Mouse (Mus musculus): ENCODE data around the gene Nme7. TPM values are rescaled to one million over a fixed set of nuclear protein-coding genes. Genes with fewer than 3 reads are reported as not detected.

Nme7 gene
- polyA plus RNA-seq, 1 experiment from 2014 or later, result 32.9 TPM

DNA sequence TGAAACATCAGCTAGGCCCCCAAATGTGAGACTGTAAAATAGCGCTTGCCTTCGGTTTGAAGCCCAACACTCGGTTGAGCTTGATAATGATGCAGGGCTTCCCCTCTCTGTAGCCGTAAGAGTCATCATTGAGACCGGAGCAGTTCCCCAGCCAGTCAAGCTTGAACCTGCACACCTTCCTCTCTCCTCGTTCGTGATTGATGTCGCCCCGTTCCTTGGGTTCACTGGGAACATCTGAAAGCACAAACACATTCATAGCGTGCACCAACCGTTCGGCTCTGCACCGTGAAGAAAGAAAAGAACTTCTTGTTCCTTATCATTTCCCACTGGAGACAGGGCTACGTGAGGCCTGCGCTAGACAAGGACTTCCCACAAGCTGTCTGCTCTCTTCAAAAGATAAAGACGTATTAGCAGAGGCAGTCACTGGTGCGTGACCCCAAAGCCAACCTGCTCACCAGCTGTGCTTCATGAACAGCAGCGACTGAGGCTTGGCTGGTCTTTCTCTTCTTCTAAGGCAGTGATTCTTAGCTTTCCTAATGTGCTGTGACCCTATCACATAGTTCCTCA is 137.6 kb downstream of the Nme7 start:
- H3K9ac ChIP-seq, result no peak overlapping the region
- H3K27ac ChIP-seq (replicated peaks), result no peak overlapping the region
- no peaks in the 10 kb centered on the region for H3K9me3 ChIP-seq
- no peaks in the 10 kb centered on the region for H3K27me3 ChIP-seq
- no peak for ATAC-seq (ENCODE audit: low FRiP score, low read depth)
- H3K4me1 ChIP-seq (replicated peaks), result no peaks in the 10 kb centered on the region
- no peak overlapping the region for H3K4me3 ChIP-seq
- H3K4me2 ChIP-seq, result no peak overlapping the region
- WGBS, result 60% methylated on average over 18 of the region's 18 CpGs
- peaks cover 75% of the 10 kb centered on the region for H3K36me3 ChIP-seq

DNA sequence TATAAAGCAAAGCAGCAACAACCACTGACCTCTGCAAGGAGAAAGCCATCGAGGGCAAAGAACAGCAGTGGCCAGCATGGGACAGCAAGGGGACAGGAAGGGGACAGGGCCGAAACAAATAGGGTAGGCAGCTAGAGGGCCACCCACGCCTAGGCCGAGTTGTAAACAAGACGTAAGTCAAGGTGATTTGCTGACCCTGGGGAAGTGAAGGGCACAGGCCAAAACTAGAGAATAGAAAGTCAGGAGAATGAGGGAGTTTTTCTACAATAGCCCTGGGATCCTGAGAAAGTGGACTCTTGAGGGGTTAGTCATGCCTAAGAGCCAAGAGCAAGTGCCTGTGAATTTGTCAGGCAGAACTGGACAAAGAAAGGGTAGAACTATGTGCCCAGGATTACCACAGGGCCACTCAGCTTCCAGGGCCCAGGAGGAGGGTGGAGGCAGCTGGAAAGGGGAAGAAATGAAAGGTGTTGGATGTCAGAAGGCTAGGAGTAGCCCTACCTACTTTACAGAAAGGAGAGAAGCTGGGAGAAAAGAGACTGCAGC is 141.8 kb downstream of the Nme7 start:
- Histone ChIP-seq H3K27me3 (no peaks in the 10 kb centered on the region), H3K36me3 (peaks cover 54% of the 10 kb centered on the region), H3K27ac (replicated peaks) (no peak overlapping the region), H3K4me1 (replicated peaks) (no peaks in the 10 kb centered on the region), H3K9ac (no peak overlapping the region), H3K4me2 (no peak overlapping the region), H3K4me3 (no peak overlapping the region), H3K9me3 (no peaks in the 10 kb centered on the region)
- ATAC-seq (ENCODE audit: low FRiP score, low read depth), result no peak
- WGBS, result 81% methylated on average over 5 of the region's 5 CpGs

DNA sequence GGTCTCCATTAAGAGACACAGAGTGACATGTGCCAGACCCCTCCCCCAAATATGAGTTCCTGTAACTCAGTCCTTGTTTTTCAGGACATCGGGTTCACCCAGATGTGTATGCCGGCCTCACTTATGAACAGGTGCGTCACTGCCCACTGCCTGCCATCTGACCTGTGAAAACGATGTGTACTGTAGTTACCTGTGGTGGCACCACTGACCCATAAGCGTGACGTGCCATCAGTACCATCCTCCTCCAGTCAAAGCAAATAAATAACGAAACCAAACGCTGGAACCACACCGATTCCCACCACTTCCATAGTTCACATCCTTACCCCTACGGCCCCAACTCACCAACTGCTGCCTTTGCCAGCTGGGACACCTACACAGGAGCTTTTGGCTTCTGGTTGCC is 142.6 kb downstream of the Nme7 start:
- 95% methylated on average over 10 of the region's 10 CpGs for WGBS
- peaks cover 54% of the 10 kb centered on the region for H3K36me3 ChIP-seq
- no peaks in the 10 kb centered on the region for H3K9me3 ChIP-seq
- no peak overlapping the region for H3K27ac ChIP-seq (replicated peaks)
- no peaks in the 10 kb centered on the region for H3K27me3 ChIP-seq
- H3K4me2 ChIP-seq, result no peak overlapping the region
- no peak overlapping the region for H3K4me3 ChIP-seq
- H3K9ac ChIP-seq, result no peak overlapping the region
- no peaks in the 10 kb centered on the region for H3K4me1 ChIP-seq (replicated peaks)
- no peak for ATAC-seq (ENCODE audit: low FRiP score, low read depth)

DNA sequence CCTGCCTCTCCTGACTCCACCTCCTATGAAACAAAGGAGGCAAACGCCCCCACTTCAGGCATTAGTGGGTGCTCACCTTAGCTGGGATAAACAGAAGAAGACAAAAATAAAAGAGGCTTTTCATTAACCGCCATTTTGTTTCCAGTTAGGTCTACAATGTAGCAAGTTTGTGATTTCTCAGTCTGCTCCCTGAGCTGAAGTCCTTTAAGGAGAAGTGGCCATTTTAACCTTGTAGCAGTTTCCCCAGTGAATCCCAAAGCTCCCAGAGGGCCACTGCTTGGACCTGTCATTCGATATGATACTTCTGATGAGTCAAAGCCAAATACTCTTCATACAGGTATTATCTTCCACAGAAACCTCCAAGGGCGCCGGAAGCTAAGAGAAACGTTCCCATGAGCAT is 143.6 kb downstream of the Nme7 start:
- Histone ChIP-seq H3K36me3 (peaks cover 55% of the 10 kb centered on the region), H3K4me1 (replicated peaks) (no peaks in the 10 kb centered on the region), H3K4me3 (no peak overlapping the region), H3K9ac (no peak overlapping the region), H3K27ac (replicated peaks) (no peak overlapping the region), H3K27me3 (no peaks in the 10 kb centered on the region), H3K9me3 (no peaks in the 10 kb centered on the region), H3K4me2 (no peak overlapping the region)
- no peak for ATAC-seq (ENCODE audit: low FRiP score, low read depth)
- 93% methylated on average over 6 of the region's 6 CpGs for WGBS

DNA sequence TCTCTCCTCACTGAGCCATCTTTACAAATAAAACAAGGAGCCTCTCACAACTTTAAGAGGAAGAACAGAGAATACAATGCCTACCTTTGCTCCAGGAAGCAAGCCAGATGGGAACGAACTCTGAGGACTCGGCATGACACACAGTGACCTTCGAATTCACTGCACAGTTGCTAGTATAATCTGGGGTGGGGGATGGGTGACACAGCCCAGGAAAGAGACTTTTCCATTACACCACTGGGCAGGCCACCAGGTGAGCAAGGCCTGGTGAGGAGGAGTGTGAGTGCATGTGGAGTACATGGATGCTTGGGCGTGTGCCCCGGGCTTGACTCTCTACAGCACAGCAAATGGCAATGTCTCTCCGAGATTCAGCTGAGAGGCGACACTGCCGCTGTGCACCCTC is 145.7 kb downstream of the Nme7 start:
- Histone ChIP-seq H3K4me2 (no peak overlapping the region), H3K27me3 (no peaks in the 10 kb centered on the region), H3K4me1 (replicated peaks) (peaks cover 13% of the 10 kb centered on the region), H3K9ac (no peak overlapping the region), H3K27ac (replicated peaks) (no peak overlapping the region), H3K4me3 (no peak overlapping the region), H3K36me3 (peaks cover 50% of the 10 kb centered on the region), H3K9me3 (no peaks in the 10 kb centered on the region)
- ATAC-seq (ENCODE audit: low FRiP score, low read depth), result no peak
- 93% methylated on average over 8 of the region's 8 CpGs for WGBS

DNA sequence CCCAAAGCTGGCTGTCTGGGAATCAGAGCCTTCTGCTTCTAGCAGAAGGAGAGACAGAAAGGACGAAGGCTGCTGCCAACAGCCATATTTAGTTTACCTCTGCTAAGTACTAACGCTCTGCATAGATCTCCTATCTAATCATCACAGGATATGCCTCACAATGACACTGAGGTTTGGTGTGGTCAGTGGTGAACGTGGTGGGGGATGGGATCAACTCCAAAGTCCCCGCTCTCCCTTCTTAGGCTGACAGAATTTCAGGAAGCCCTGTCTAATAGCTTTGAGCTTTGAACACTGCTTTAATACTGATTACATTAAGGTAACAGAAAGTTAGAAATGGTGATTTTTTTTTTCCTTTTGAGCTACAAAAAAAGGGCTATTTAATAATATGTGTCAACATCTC is 146.3 kb downstream of the Nme7 start:
- no peak overlapping the region for H3K9ac ChIP-seq
- H3K4me2 ChIP-seq, result no peak overlapping the region
- H3K9me3 ChIP-seq, result no peaks in the 10 kb centered on the region
- peaks cover 18% of the 10 kb centered on the region for H3K4me1 ChIP-seq (replicated peaks)
- no peak for ATAC-seq (ENCODE audit: low FRiP score, low read depth)
- H3K27me3 ChIP-seq, result no peaks in the 10 kb centered on the region
- WGBS, result 91% methylated on average over 4 of the region's 4 CpGs
- peaks cover 50% of the 10 kb centered on the region for H3K36me3 ChIP-seq
- H3K27ac ChIP-seq (replicated peaks), result no peak overlapping the region
- H3K4me3 ChIP-seq, result no peak overlapping the region

DNA sequence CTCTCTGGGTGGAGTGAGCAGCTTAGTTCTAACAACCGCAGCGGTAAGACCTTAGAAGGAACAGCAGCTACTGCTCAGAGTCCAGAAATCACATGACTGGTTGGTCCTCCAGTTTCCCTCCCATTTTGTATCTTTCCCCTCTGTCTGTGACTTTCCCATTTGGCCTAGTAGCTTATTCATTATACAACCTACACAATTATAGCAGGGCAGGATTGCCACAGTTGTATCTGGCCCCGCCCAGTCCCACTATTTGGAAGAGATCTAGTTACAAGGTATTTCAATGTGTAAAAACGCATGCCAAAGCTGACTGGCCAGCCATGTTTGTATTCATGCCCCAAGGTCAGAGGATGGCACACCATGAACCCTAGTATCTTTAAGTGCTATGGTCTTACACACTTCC is 146.7 kb downstream of the Nme7 start:
- WGBS, result 94% methylated on average over 4 of the region's 4 CpGs

DNA sequence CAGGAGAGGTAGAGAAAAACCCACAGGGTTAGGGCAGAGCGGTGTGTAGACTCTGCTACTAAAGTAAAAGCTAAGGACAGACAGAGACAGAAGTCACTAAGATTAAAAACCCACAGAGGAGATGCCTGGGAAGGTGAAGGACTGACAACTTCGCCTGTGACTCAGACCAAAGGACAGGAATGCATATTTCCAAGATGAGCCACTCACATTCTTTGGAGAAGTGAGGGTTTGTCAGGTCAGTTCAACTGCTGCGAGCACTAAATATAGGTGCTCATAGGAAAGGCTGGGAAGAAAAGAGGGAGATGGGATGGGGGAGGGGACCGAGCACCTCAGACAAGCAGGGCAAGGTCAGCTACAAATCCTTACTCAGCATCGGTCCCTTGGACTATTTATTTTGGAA is 147.4 kb downstream of the Nme7 start:
- 97% methylated on average over 5 of the region's 5 CpGs for WGBS
- Histone ChIP-seq H3K4me1 (replicated peaks) (peaks cover 18% of the 10 kb centered on the region), H3K9me3 (no peaks in the 10 kb centered on the region), H3K4me2 (no peak overlapping the region), H3K9ac (no peak overlapping the region), H3K27me3 (no peaks in the 10 kb centered on the region), H3K36me3 (peaks cover 45% of the 10 kb centered on the region), H3K27ac (replicated peaks) (no peak overlapping the region), H3K4me3 (no peak overlapping the region)
- no peak for ATAC-seq (ENCODE audit: low FRiP score, low read depth)

More for the DNA sequence above, 146.7 kb downstream of the Nme7 start:
- H3K4me1 ChIP-seq (replicated peaks), result peaks cover 18% of the 10 kb centered on the region
- peaks cover 45% of the 10 kb centered on the region for H3K36me3 ChIP-seq
- no peaks in the 10 kb centered on the region for H3K27me3 ChIP-seq
- H3K9me3 ChIP-seq, result no peaks in the 10 kb centered on the region
- no peak overlapping the region for H3K4me3 ChIP-seq
- no peak overlapping the region for H3K4me2 ChIP-seq
- no peak overlapping the region for H3K9ac ChIP-seq
- ATAC-seq (ENCODE audit: low FRiP score, low read depth), result no peak
- no peak overlapping the region for H3K27ac ChIP-seq (replicated peaks)

DNA sequence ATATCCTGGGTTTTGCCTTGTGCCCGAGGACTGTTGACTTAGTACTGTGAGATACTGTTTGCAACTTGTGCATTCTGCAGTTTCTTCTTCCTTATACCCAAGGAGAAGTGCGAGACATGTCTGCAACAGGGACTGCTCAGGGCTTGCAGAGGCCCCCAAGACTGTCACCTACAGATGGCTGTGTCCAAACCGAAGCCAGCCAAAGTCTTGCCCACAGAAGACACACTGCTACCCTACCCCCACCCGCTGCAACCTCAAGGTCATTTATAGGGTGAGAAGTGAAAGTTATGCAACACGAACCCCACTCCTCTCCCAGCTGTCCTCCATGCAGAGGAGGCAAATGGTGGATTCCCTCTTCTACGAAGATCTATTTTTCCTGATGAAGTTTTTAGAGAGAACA is 148.7 kb downstream of the Nme7 start:
- Histone ChIP-seq H3K9ac (no peak overlapping the region), H3K4me2 (no peak overlapping the region), H3K9me3 (no peaks in the 10 kb centered on the region), H3K27ac (replicated peaks) (no peak overlapping the region), H3K4me3 (no peak overlapping the region), H3K4me1 (replicated peaks) (peaks cover 24% of the 10 kb centered on the region), H3K36me3 (peaks cover 43% of the 10 kb centered on the region), H3K27me3 (no peaks in the 10 kb centered on the region)
- WGBS, result 92% methylated on average over 6 of the region's 6 CpGs
- no peak for ATAC-seq (ENCODE audit: low FRiP score, low read depth)

DNA sequence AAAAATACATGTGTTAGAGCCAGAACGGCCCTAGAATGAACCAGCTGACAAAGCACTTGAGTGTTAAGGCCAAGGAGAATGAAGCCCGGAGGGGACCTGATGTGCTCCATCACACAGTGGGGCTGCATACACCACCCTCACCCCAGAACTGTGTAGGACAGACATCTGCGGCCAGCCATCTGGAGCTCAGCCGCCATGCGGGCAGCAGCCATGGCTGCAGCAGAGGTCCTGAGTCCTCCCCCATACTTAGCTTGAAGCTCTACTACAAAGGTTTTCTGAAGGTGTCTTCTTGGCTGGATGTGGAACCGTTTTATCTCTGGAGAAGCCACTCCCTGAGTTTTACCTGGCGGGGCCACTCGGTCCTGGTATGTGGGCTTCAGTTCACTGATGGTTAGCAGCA is 149.2 kb downstream of the Nme7 start:
- Histone ChIP-seq H3K4me1 (replicated peaks) (peaks cover 24% of the 10 kb centered on the region), H3K9ac (no peak overlapping the region), H3K9me3 (no peaks in the 10 kb centered on the region), H3K36me3 (peaks cover 38% of the 10 kb centered on the region), H3K4me3 (no peak overlapping the region), H3K4me2 (peak overlapping the region; percentile 57; the same call in 1 of the 2 replicates), H3K27me3 (no peaks in the 10 kb centered on the region), H3K27ac (replicated peaks) (no peak overlapping the region)
- no peak for ATAC-seq (ENCODE audit: low FRiP score, low read depth)
- 97% methylated on average over 8 of the region's 8 CpGs for WGBS

DNA sequence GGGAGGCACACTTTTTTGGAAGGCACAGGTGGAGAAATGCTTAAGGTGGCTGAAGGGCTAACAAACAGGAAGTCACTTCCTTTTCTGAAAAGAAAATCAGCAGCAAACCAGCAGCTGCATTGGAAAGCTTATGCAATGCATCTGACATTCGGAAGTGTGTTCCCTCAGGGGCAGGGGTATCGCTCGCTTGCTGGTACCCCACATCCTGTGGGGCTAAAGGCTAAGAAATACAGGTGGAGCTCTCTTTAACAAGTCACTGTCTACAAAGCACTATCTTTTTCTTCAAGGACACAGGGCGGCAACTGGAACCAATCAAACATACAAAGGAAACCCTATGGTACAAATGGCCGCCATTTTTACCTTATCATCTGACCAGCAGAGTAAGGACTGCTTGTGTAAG is 149.8 kb downstream of the Nme7 start:
- Histone ChIP-seq H3K9me3 (no peaks in the 10 kb centered on the region), H3K27me3 (no peaks in the 10 kb centered on the region), H3K4me1 (replicated peaks) (peaks cover 26% of the 10 kb centered on the region), H3K4me2 (peak overlapping the region; percentile 57), H3K36me3 (peaks cover 32% of the 10 kb centered on the region), H3K27ac (replicated peaks) (no peak overlapping the region), H3K9ac (no peak overlapping the region), H3K4me3 (peak overlapping the region; percentile 58)
- 84% methylated on average over 5 of the region's 5 CpGs for WGBS
- no peak for ATAC-seq (ENCODE audit: low FRiP score, low read depth)

DNA sequence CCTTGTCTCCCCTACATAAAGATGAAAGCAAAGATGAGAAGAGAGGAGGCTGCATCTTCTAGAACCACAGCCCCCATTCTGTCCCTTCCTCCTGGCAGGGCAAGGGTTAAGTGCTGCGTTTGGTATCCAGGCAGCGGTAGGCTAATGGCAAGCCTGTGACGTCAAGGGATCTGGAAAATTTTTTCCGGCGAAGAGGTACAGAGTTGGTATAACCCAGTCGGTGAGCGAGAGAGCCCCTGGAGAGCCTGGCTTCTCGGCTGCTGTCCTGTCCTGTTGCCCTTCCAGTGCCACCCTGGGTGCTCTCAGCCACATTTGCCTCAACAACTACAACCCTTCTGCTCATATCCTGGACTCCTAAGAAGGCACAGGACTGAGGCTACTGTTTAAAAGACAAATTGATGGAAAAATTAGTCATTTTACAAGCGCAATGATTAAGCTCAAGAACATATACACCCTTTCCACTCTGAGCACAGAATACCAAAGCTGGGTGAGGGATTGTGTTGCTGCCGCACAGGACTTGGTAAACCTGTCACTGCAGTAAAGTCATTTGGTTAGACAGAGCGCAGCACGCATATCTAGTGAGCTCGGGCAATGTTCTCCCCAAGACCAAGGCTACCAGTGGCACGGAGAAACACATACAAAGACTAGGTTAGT is 151.0 kb downstream of the Nme7 start:
- WGBS, result 20% methylated on average over 14 of the region's 14 CpGs
- peak overlapping the region; percentile 57 for H3K4me2 ChIP-seq

More for the DNA sequence above, 151.0 kb downstream of the Nme7 start:
- H3K27me3 ChIP-seq, result no peaks in the 10 kb centered on the region
- H3K9me3 ChIP-seq, result no peaks in the 10 kb centered on the region
- H3K9ac ChIP-seq, result peak overlapping the region; percentile 48
- H3K27ac ChIP-seq (replicated peaks), result peak overlapping the region; percentile 68
- ATAC-seq (ENCODE audit: low FRiP score, low read depth), result no peak
- peaks cover 37% of the 10 kb centered on the region for H3K4me1 ChIP-seq (replicated peaks)
- peaks cover 29% of the 10 kb centered on the region for H3K36me3 ChIP-seq
- peak overlapping the region; percentile 58 for H3K4me3 ChIP-seq

Measured in hindbrain, embryonic 15.5 days (tissue).